Mouse (Mus musculus) spleen, adult 2 months (tissue): ENCODE results near the gene Dnal4. TPM values are rescaled to one million over a fixed set of nuclear protein-coding genes. Genes with fewer than 3 reads are reported as not detected.

Experiments used
- DNase-seq, 2 experiments: peaks; one replicate each; pipeline versions ENCODE4 v3.0.0 to v3.0.0-alpha.2; 2012 to 2021; ENCODE audit warnings: low spot score in 2 of 2, low read depth in 1 of 2
- H3K27ac ChIP-seq: fragments of 200-500 bp; 2 replicates; pipeline ENCODE4 v1.5.1; 2012; ENCODE audit warnings: low read length, inconsistent platforms; ENCODE audit not compliant: insufficient read depth
- H3K27me3 ChIP-seq: fragments of 200-500 bp; 2 replicates; pipeline ENCODE4 v1.6.1; 2012; ENCODE audit warnings: mild to moderate bottlenecking, moderate library complexity, low read length, inconsistent platforms; ENCODE audit not compliant: control insufficient read depth, insufficient read depth
- H3K36me3 ChIP-seq: fragments of 200-500 bp; 2 replicates; pipeline ENCODE4 v1.6.1; 2012; ENCODE audit warnings: mild to moderate bottlenecking, low read length, inconsistent platforms; ENCODE audit not compliant: control insufficient read depth, insufficient read depth
- H3K4me1 ChIP-seq: fragments of 200-500 bp; 2 replicates; pipeline ENCODE4 v1.6.1; 2011; ENCODE audit warnings: inconsistent platforms; ENCODE audit not compliant: control insufficient read depth, insufficient read depth, insufficient read length
- H3K4me3 ChIP-seq: fragments of 200-500 bp; 2 replicates; pipeline ENCODE4 v1.5.1; 2011; ENCODE audit warnings: mild to moderate bottlenecking, inconsistent platforms; ENCODE audit not compliant: insufficient read depth, insufficient read length; ENCODE audit errors: extremely low read depth
- CTCF ChIP-seq: fragments of 200-500 bp; IDR thresholded peaks from 2 replicates; pipeline ENCODE4 v1.5.1; 2011; ENCODE audit warnings: mild to moderate bottlenecking, inconsistent platforms; ENCODE audit not compliant: insufficient read depth, insufficient read length, insufficient replicate concordance; ENCODE audit errors: extremely low read depth
- POLR2A ChIP-seq: fragments of 200-500 bp; IDR thresholded peaks from 2 replicates; pipeline ENCODE4 v1.6.1; 2011; ENCODE audit warnings: low read depth, low read length, inconsistent platforms
- WGBS: fragments of 180-500 bp; shearing (Covaris S2); methylation state at CpG from one replicate; pipeline ENCODE4 v1.1.7; 2018; 5-methylcytosine and 5-hydroxymethylcytosine counted together
- polyA plus RNA-seq: library from polyadenylated mRNA; depleted of rRNA; stranded (reverse); fragments of >200 nt; gene quantifications from 2 replicates; pipeline ENCODE4 v1.2.3, GENCODE M21; 2012

The Dnal4 gene
- polyA plus RNA-seq, 1 experiment = 18.1 TPM

DNA sequence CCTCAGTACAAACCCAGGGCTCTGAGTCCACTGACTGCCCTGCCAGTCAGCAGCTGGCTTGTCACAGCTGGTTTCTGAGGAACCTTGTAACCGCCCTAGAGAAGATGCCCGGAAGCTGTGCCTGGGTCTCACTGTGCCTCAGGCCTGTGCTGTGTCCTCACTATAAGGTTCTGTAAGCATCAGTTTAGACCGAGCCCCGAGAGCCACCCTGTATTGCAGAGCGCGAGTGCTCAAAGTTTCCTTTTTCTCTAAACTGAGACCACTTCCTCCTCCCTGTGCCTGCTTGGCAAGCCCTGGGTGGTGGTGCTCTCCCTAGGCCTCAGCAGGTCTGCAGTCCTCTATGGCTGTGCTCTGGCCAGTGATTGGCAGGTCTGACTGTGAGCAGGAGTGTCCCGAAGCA lies 28.5 kb downstream of the Dnal4 start:
- H3K4me3 ChIP-seq = no peak overlapping the region
- no peaks in the 10 kb centered on the region for H3K27me3 ChIP-seq
- 38% methylated on average over 7 of the region's 7 CpGs for WGBS
- no peak for TF ChIP-seq CTCF
- peaks cover 2% of the 10 kb centered on the region; the same call in 1 of the 2 replicates for H3K36me3 ChIP-seq
- DNase-seq = peak in 1 of 2 experiments; percentile 33
- H3K4me1 ChIP-seq = peaks cover 10% of the 10 kb centered on the region; the same call in 1 of the 2 replicates
- H3K27ac ChIP-seq = peak overlapping the region; percentile 46; the same call in 1 of the 2 replicates

DNA sequence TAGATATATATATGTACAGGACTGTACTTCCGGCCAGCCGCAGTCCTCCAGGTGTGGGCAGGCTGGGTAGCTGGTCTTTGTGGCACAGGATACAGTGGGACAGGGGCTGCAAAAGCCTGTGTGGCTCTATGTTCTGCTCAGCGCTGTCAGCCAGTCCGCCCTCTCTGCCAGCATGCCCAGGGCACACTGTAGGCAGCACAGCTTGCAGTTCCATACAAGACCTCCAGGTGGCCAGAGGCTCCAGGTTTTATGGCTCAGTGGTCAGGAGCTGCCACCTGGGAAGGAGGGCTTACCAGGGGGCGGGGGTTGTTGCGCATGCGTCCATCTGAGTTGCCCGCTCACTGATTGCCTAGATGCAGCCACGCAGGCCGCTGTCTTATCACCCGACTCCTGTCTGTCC lies 29.7 kb downstream of the Dnal4 start:
- H3K4me1 ChIP-seq = peaks cover 10% of the 10 kb centered on the region; the same call in 1 of the 2 replicates
- TF ChIP-seq POLR2A (no peak), CTCF (peak; percentile 30; the same call in 1 of the 2 replicates)
- H3K4me3 ChIP-seq = no peak overlapping the region
- H3K36me3 ChIP-seq = peaks cover 2% of the 10 kb centered on the region; the same call in 1 of the 2 replicates
- no peak overlapping the region for H3K27ac ChIP-seq
- DNase-seq = no peak
- WGBS = 95% methylated on average over 11 of the region's 11 CpGs
- no peaks in the 10 kb centered on the region for H3K27me3 ChIP-seq

DNA sequence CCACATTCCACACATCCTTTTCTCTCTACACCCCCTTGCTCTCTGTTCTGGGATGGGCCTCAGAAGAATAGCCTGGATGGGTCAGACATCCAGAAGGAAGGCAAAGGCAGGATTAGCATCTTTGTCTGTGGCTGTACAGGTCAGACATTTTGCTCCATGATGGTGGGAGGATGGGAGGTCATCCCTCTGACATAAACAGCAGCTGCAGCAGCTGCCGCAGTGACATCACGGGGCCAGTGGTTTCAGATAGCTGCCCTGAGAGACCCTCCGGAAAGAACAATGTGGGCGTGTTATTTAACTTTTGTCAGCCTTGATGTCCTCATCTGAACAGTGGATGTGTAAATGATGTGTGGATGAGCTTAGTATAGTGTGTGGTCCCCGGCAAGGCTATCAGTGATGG lies 31.8 kb downstream of the Dnal4 start:
- no peaks in the 10 kb centered on the region for H3K27me3 ChIP-seq
- H3K36me3 ChIP-seq = peaks cover 2% of the 10 kb centered on the region; the same call in 1 of the 2 replicates
- no peak for TF ChIP-seq POLR2A
- no peak for TF ChIP-seq CTCF
- no peak overlapping the region for H3K4me3 ChIP-seq
- 90% methylated on average over 5 of the region's 5 CpGs for WGBS
- H3K4me1 ChIP-seq = peaks cover 9% of the 10 kb centered on the region
- DNase-seq = no peak
- no peak overlapping the region for H3K27ac ChIP-seq

DNA sequence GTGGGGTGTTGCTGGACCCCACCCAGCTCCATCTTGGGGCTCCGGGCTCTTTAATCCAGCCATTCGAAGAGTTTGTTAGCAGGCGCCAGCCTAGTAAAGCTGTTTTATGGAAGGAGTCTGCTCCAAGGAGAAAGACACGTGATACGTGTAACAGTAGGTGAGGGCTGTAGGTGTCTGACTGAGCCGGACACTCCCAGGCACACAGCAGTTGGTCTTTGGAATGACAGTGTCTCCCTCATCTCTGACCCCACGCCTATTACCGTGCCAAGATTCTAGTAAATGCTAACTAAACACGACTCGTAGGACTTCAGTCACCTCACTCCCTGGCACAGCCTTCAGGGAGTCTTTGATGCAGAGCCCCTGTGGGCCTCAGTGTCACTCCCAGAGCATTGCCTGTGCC lies 32.3 kb downstream of the Dnal4 start:
- 94% methylated on average over 10 of the region's 10 CpGs for WGBS

DNA sequence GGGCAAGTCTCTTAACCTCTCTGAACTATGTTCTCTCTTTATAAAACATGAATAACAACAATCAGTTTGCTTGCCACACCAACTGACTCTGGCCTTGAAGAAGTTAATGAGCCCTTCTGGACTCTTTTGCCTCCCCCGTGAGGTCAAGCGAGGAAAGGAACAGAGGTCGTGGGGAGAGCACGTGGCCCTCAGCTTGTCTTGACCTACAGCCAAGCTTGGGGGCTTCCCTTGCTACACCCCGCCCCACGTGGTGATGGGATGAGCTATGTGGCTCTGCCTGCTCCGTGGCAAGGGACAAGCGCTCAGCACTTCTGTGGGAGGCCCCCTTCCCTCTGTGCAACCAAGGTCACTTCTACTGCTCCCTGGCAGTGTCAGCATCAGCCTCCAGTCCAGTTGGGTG lies 32.9 kb downstream of the Dnal4 start:
- peaks cover 14% of the 10 kb centered on the region for H3K4me1 ChIP-seq
- DNase-seq = no peak
- H3K4me3 ChIP-seq = no peak overlapping the region
- no peaks in the 10 kb centered on the region for H3K27me3 ChIP-seq
- 88% methylated on average over 8 of the region's 8 CpGs for WGBS
- TF ChIP-seq POLR2A (no peak), CTCF (no peak)
- peaks cover 2% of the 10 kb centered on the region; the same call in 1 of the 2 replicates for H3K36me3 ChIP-seq
- no peak overlapping the region for H3K27ac ChIP-seq

More for the DNA sequence above, 32.3 kb downstream of the Dnal4 start:
- no peak overlapping the region for H3K4me3 ChIP-seq
- H3K36me3 ChIP-seq = peaks cover 2% of the 10 kb centered on the region; the same call in 1 of the 2 replicates
- H3K27ac ChIP-seq = no peak overlapping the region
- no peaks in the 10 kb centered on the region for H3K27me3 ChIP-seq
- peaks cover 14% of the 10 kb centered on the region for H3K4me1 ChIP-seq
- TF ChIP-seq CTCF (no peak), POLR2A (no peak)
- DNase-seq = no peak

DNA sequence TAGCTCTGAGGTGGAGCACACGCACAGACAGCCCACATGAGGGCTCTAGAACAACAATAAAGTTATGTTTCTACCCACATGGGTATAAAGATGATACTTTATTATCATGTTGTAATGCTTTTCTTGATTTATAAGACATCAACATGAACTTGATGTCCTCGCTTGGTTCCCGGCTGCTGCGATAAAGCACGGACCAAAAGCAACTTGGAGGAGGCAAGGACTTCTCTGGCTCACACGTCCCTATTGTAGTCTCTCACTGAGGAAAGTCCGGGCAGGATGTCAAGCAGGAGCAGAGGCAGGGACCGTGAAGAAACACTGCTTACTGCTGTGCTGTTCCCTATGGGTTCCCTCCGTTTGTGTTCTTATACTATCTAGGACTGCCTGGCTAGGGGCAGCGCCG lies 33.6 kb downstream of the Dnal4 start:
- Histone ChIP-seq H3K4me1 (peaks cover 14% of the 10 kb centered on the region), H3K36me3 (peaks cover 2% of the 10 kb centered on the region), H3K27me3 (no peaks in the 10 kb centered on the region), H3K27ac (no peak overlapping the region), H3K4me3 (no peak overlapping the region)
- no peak for TF ChIP-seq CTCF
- TF ChIP-seq POLR2A = no peak
- no peak for DNase-seq
- WGBS = 93% methylated on average over 11 of the region's 11 CpGs

DNA sequence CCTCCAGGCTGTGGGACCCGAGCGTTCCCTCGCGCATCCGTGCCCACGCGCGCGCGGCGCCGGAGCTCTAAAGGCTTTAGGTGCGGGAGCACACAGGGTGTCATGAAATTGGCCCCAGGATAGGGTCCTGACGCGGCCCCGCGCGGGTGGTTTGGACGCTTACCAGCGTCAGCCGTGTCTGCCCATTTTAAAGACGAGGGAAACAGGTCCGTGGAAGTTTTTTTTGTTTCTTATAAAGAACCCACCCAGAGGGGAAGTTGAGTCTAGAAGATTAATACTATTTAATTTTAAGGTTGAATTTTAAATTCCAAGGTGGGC lies 35.0 kb downstream of the Dnal4 start:
- Histone ChIP-seq H3K36me3 (peaks cover 11% of the 10 kb centered on the region), H3K27ac (no peak overlapping the region), H3K4me1 (peaks cover 17% of the 10 kb centered on the region), H3K4me3 (peak overlapping the region; percentile 95), H3K27me3 (no peaks in the 10 kb centered on the region)
- no peak for DNase-seq
- 1% methylated on average over 23 of the region's 23 CpGs for WGBS
- TF ChIP-seq CTCF (no peak), POLR2A (no peak)
